Mouse (Mus musculus): ENCODE data around the gene Fat2. TPM values are rescaled to one million over a fixed set of nuclear protein-coding genes. Genes with fewer than 3 reads are reported as not detected.
A peak's percentile ranks its signal among the peaks of the same experiment; 100 is the strongest.

The Fat2 gene
- polyA plus RNA-seq, 1 experiment from 2014 or later, result 0.01 TPM

DNA sequence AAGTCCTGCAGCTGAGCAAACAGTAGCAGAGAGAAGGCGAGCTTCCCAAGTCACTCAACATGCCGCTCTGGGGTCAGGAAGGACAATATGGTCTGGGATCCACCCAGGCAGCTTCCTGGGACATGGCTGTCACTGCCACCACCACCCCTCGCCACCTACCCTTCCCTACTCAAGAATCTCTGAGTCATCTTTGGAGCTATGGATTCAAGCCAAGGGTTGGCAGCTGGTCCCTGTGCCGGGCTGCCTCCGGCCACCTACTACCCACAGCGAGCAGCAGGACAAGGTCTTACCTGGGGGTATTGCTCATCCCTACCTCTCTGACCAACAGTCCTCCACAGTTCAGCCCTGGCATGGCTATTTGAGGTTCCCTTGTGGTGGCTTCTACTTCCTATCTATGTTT, 61.6 kb downstream of the Fat2 start:
- H3K9me3 ChIP-seq (ENCODE audit: control insufficient read depth, low read length), result no peaks in the 10 kb centered on the region
- ATAC-seq (replicated peaks; ENCODE audit: low FRiP score), result no peak
- no peak for DNase-seq (ENCODE audit: low spot score)
- no peaks in the 10 kb centered on the region for H3K27me3 ChIP-seq (ENCODE audit: control insufficient read depth, insufficient read depth, low read length)
- 87% methylated on average over 6 of the region's 6 CpGs for WGBS
- H3K4me2 ChIP-seq (ENCODE audit: low read depth, low read length, severe bottlenecking), result no peak overlapping the region
- H3K9ac ChIP-seq (ENCODE audit: low read length), result no peak overlapping the region
- no peaks in the 10 kb centered on the region for H3K4me1 ChIP-seq (replicated peaks; ENCODE audit: control insufficient read depth, insufficient read depth, low read length)
- H3K4me3 ChIP-seq (ENCODE audit: low read depth, low read length), result no peak overlapping the region
- H3K27ac ChIP-seq (ENCODE audit: low read depth, low read length), result no peak overlapping the region
- H3K36me3 ChIP-seq (ENCODE audit: control insufficient read depth, insufficient read depth, low read length), result no peaks in the 10 kb centered on the region

DNA sequence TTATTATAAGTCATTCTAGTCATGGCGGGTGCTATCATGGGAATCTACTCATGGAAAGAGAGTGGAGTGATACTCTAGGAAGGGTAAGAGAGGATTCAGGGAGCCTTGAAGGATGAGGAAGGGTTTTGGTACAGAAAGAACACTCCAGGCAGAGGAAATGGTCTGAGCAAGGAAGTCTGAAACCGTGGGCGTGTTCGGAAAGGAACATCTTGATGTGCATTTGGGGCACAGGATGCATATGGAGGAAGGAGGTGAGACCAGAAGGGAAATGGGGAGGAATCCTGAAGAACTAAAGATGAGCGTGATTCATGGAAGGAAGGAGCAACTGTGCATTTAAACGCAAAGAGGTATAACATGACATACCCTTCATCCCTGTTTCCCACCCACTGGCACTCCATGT, 67.8 kb downstream of the Fat2 start:
- no peaks in the 10 kb centered on the region for H3K36me3 ChIP-seq (ENCODE audit: control insufficient read depth, insufficient read depth, low read length)
- no peaks in the 10 kb centered on the region for H3K4me1 ChIP-seq (replicated peaks; ENCODE audit: control insufficient read depth, insufficient read depth, low read length)
- H3K27ac ChIP-seq (ENCODE audit: low read depth, low read length), result no peak overlapping the region
- H3K9ac ChIP-seq (ENCODE audit: low read length), result no peak overlapping the region
- no peaks in the 10 kb centered on the region for H3K27me3 ChIP-seq (ENCODE audit: control insufficient read depth, insufficient read depth, low read length)
- DNase-seq (ENCODE audit: low spot score) (no peak), ATAC-seq (replicated peaks; ENCODE audit: low FRiP score) (no peak)
- no peaks in the 10 kb centered on the region for H3K9me3 ChIP-seq (ENCODE audit: control insufficient read depth, low read length)
- 90% methylated on average over 6 of the region's 6 CpGs for WGBS
- no peak overlapping the region for H3K4me3 ChIP-seq (ENCODE audit: low read depth, low read length)
- H3K4me2 ChIP-seq (ENCODE audit: low read depth, low read length, severe bottlenecking), result no peak overlapping the region

DNA sequence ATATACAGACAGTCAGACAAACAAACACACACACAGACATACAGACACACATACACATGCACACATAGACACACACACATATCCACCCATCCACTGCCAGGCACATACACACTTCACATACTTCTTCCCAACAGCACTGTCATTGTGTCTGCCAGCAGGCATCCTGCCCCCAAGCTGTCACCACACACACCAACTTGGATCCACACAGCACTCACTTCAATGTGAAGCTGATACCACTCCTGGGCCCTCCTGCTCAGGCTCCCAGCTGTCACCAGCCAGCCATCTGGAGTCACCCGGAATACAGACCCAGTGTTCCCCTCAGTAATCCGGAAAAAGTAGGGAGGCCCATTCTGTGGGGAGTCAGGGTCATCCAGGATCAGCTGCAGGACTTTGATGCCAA, 70.7 kb downstream of the Fat2 start:
- Histone ChIP-seq H3K9me3 (ENCODE audit: control insufficient read depth, low read length) (no peaks in the 10 kb centered on the region), H3K4me1 (replicated peaks; ENCODE audit: control insufficient read depth, insufficient read depth, low read length) (no peaks in the 10 kb centered on the region), H3K27ac (ENCODE audit: low read depth, low read length) (no peak overlapping the region), H3K9ac (ENCODE audit: low read length) (no peak overlapping the region), H3K4me2 (ENCODE audit: low read depth, low read length, severe bottlenecking) (no peak overlapping the region), H3K4me3 (ENCODE audit: low read depth, low read length) (no peak overlapping the region), H3K27me3 (ENCODE audit: control insufficient read depth, insufficient read depth, low read length) (no peaks in the 10 kb centered on the region), H3K36me3 (ENCODE audit: control insufficient read depth, insufficient read depth, low read length) (no peaks in the 10 kb centered on the region)
- ATAC-seq (replicated peaks; ENCODE audit: low FRiP score), result no peak
- WGBS, result 67% methylated on average over 2 of the region's 2 CpGs
- no peak for DNase-seq (ENCODE audit: low spot score)

DNA sequence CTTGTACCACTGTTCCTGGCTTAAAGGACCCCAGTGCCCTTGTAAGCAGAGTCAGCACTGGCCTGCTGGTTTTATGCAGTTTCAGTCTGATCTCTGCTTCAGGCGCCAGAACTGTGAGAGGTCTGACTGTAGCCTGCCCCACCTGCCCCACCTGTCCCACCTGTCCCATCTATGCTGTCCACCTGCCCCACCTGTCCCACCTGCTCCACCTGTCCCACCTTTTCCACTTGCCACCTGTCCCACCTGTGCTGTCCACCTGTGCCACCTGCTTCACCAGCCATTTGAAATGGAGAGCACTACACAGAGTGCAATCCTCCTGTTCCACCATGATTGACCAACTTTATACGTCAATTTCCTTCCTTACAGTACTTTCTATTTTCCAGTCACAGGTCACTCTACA, 72.0 kb downstream of the Fat2 start:
- Histone ChIP-seq H3K9ac (ENCODE audit: low read length) (no peak overlapping the region), H3K9me3 (ENCODE audit: control insufficient read depth, low read length) (no peaks in the 10 kb centered on the region), H3K27me3 (ENCODE audit: control insufficient read depth, insufficient read depth, low read length) (no peaks in the 10 kb centered on the region), H3K36me3 (ENCODE audit: control insufficient read depth, insufficient read depth, low read length) (no peaks in the 10 kb centered on the region), H3K27ac (ENCODE audit: low read depth, low read length) (no peak overlapping the region), H3K4me1 (replicated peaks; ENCODE audit: control insufficient read depth, insufficient read depth, low read length) (no peaks in the 10 kb centered on the region), H3K4me2 (ENCODE audit: low read depth, low read length, severe bottlenecking) (no peak overlapping the region), H3K4me3 (ENCODE audit: low read depth, low read length) (no peak overlapping the region)
- ATAC-seq (replicated peaks; ENCODE audit: low FRiP score) (no peak), DNase-seq (ENCODE audit: low spot score) (no peak)
- 87% methylated on average over 2 of the region's 2 CpGs for WGBS

DNA sequence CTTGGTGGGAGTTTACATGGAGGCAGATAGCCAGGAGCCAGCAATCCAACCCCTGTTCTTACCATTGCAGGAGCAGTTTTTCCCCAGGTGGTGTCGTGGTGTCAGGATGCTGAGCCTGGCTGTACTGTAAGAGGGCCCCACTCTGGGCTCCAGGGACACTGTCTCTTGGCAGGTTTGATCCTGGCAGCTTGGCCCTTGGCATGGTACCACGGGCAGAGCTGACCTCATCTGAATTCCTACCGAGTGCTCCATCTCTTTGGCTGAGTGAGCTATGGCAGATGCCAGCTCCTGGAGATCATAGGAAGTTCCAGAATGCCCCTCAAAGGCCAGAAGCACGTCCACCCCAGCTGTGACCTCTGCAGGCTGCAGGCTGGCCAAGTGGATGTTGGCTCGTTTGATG, 74.4 kb downstream of the Fat2 start:
- no peak for DNase-seq (ENCODE audit: low spot score)
- H3K4me2 ChIP-seq (ENCODE audit: low read depth, low read length, severe bottlenecking), result no peak overlapping the region
- H3K27ac ChIP-seq (ENCODE audit: low read depth, low read length), result no peak overlapping the region
- H3K9ac ChIP-seq (ENCODE audit: low read length), result no peak overlapping the region
- H3K9me3 ChIP-seq (ENCODE audit: control insufficient read depth, low read length), result no peaks in the 10 kb centered on the region
- H3K36me3 ChIP-seq (ENCODE audit: control insufficient read depth, insufficient read depth, low read length), result no peaks in the 10 kb centered on the region
- H3K4me1 ChIP-seq (replicated peaks; ENCODE audit: control insufficient read depth, insufficient read depth, low read length), result no peaks in the 10 kb centered on the region
- H3K27me3 ChIP-seq (ENCODE audit: control insufficient read depth, insufficient read depth, low read length), result no peaks in the 10 kb centered on the region
- H3K4me3 ChIP-seq (ENCODE audit: low read depth, low read length), result no peak overlapping the region
- WGBS, result 79% methylated on average over 5 of the region's 5 CpGs
- ATAC-seq (replicated peaks; ENCODE audit: low FRiP score), result no peak

DNA sequence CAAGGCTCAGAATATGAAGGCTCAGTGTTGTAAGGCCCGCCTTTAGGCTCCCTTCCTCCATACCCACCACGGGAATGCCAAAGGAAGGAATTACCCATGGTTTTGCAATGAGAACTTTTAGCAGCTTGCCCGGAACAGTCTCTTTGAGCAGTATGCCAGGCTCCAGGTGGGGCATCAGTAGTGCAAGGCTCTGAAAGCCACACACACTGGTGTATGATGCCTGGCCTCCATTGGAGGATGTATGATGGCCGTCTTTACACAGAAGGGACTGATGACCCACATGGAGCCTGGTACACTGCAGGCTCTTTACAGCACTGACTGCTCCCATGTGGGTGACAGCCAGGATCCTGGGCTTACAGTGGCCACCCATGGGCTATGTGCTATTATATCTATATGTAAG, 75.3 kb downstream of the Fat2 start:
- Histone ChIP-seq H3K27me3 (ENCODE audit: control insufficient read depth, insufficient read depth, low read length) (no peaks in the 10 kb centered on the region), H3K36me3 (ENCODE audit: control insufficient read depth, insufficient read depth, low read length) (no peaks in the 10 kb centered on the region), H3K4me3 (ENCODE audit: low read depth, low read length) (no peak overlapping the region), H3K9ac (ENCODE audit: low read length) (no peak overlapping the region), H3K27ac (ENCODE audit: low read depth, low read length) (no peak overlapping the region), H3K4me2 (ENCODE audit: low read depth, low read length, severe bottlenecking) (no peak overlapping the region), H3K9me3 (ENCODE audit: control insufficient read depth, low read length) (no peaks in the 10 kb centered on the region), H3K4me1 (replicated peaks; ENCODE audit: control insufficient read depth, insufficient read depth, low read length) (no peaks in the 10 kb centered on the region)
- no peak for DNase-seq (ENCODE audit: low spot score)
- WGBS, result 95% methylated on average over 4 of the region's 4 CpGs
- no peak for ATAC-seq (replicated peaks; ENCODE audit: low FRiP score)

DNA sequence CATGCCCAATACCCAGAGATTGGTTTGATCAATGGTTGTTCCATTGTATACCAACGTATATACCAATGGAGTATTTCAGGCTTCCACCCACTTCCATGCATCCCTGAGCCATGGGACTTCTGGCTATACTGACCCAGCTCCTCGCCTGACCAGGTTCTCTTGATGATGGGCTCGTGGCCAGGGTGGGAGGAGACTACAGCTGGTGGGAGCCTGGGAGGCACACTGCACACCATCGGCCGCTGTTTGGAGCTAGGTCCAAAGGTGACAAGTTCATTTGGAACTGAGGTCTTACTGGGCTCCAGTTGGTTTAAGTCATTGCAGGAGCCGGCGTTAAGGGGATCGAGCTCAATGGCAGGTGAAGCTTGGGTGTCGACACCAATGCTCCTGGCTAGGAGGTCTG, 83.0 kb downstream of the Fat2 start:
- Histone ChIP-seq H3K27me3 (ENCODE audit: control insufficient read depth, insufficient read depth, low read length) (no peaks in the 10 kb centered on the region), H3K4me2 (ENCODE audit: low read depth, low read length, severe bottlenecking) (no peak overlapping the region), H3K4me1 (replicated peaks; ENCODE audit: control insufficient read depth, insufficient read depth, low read length) (no peaks in the 10 kb centered on the region), H3K36me3 (ENCODE audit: control insufficient read depth, insufficient read depth, low read length) (no peaks in the 10 kb centered on the region), H3K9me3 (ENCODE audit: control insufficient read depth, low read length) (no peaks in the 10 kb centered on the region), H3K27ac (ENCODE audit: low read depth, low read length) (no peak overlapping the region), H3K4me3 (ENCODE audit: low read depth, low read length) (no peak overlapping the region), H3K9ac (ENCODE audit: low read length) (no peak overlapping the region)
- no peak for ATAC-seq (replicated peaks; ENCODE audit: low FRiP score)
- no peak for DNase-seq (ENCODE audit: low spot score)
- 91% methylated on average over 9 of the region's 9 CpGs for WGBS

DNA sequence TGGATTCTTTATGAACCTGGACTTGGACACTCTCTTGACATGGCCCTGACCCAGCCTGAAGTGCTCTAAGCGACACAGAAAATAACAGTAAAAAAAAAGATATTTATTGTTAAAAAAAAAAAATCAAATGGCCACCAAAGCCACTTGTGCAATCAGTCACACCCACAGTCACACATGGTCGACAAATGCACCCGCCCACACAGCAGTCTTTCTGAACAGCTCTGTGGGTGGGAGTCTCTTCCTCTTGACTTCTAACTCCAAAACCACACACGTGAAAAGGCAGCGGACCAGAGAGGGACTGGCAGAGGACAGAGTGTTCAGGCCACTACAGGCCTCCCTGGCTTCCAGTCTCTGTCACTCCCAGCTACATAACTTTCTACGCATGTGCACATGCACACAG, 85.8 kb downstream of the Fat2 start:
- no peak overlapping the region for H3K4me2 ChIP-seq (ENCODE audit: low read depth, low read length, severe bottlenecking)
- H3K4me3 ChIP-seq (ENCODE audit: low read depth, low read length), result no peak overlapping the region
- 91% methylated on average over 6 of the region's 6 CpGs for whole genome bisulfite sequencing
- H3K36me3 ChIP-seq (ENCODE audit: control insufficient read depth, insufficient read depth, low read length), result no peaks in the 10 kb centered on the region
- ATAC-seq (replicated peaks; ENCODE audit: low FRiP score) (no peak), DNase-seq (ENCODE audit: low spot score) (no peak)
- no peaks in the 10 kb centered on the region for H3K27me3 ChIP-seq (ENCODE audit: control insufficient read depth, insufficient read depth, low read length)
- no peaks in the 10 kb centered on the region for H3K9me3 ChIP-seq (ENCODE audit: control insufficient read depth, low read length)
- no peak overlapping the region for H3K27ac ChIP-seq (ENCODE audit: low read depth, low read length)
- no peaks in the 10 kb centered on the region for H3K4me1 ChIP-seq (replicated peaks; ENCODE audit: control insufficient read depth, insufficient read depth, low read length)
- no peak overlapping the region for H3K9ac ChIP-seq (ENCODE audit: low read length)

DNA sequence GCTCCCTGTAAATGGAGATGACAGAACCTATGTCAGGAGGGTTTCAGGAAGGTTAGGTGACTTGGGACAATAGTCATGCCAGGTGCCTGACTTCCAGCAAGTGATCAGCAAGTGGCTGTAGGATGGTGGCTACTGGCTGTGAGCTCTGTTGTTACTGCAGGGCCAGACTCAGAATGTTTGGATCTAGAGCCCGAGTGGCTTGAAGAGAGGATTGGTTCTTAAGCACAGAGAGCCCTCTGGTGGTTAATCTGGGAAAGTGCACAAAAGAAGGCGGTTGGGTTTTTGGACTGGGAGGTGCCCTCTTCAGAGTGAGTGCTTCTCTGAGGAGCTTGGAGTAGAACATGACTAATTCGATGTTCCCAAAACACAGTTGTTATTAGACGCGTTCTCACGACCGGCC, 95.8 kb downstream of the Fat2 start:
- DNase-seq (ENCODE audit: low spot score), result peak; percentile 58
- Histone ChIP-seq H3K4me3 (ENCODE audit: low read depth, low read length) (no peak overlapping the region), H3K27me3 (ENCODE audit: control insufficient read depth, insufficient read depth, low read length) (no peaks in the 10 kb centered on the region), H3K9ac (ENCODE audit: low read length) (no peak overlapping the region), H3K9me3 (ENCODE audit: control insufficient read depth, low read length) (no peaks in the 10 kb centered on the region), H3K27ac (ENCODE audit: low read depth, low read length) (no peak overlapping the region), H3K4me1 (replicated peaks; ENCODE audit: control insufficient read depth, insufficient read depth, low read length) (no peaks in the 10 kb centered on the region), H3K4me2 (ENCODE audit: low read depth, low read length, severe bottlenecking) (no peak overlapping the region), H3K36me3 (ENCODE audit: control insufficient read depth, insufficient read depth, low read length) (no peaks in the 10 kb centered on the region)
- 69% methylated on average over 7 of the region's 7 CpGs for WGBS
- ATAC-seq (replicated peaks; ENCODE audit: low FRiP score), result no peak
